Mouse (Mus musculus): ENCODE data around the gene Ube2v1. TPM values are rescaled to one million over a fixed set of nuclear protein-coding genes. Genes with fewer than 3 reads are reported as not detected.
A peak's percentile ranks its signal among the peaks of the same experiment; 100 is the strongest.

Gene Ube2v1
- polyA plus RNA-seq, 1 experiment from 2014 or later: 122 TPM

- Histone ChIP-seq H3K36me3 (replicated peaks; ENCODE audit: insufficient read depth, low read length) (no peaks in the 10 kb centered on the region), H3K4me3 (ENCODE audit: low read depth, low read length) (no peak overlapping the region), H3K4me1 (ENCODE audit: insufficient read depth) (0 out of 2 replicates have a peak, but pooled peaks cover 4% of the 10 kb centered on the region), H3K27me3 (ENCODE audit: insufficient read depth, low read length) (0 out of 2 replicates have a peak, but pooled peaks cover 2% of the 10 kb centered on the region), H3K9ac (replicated peaks) (no peak overlapping the region), H3K9me3 (ENCODE audit: low read length) (no peaks in the 10 kb centered on the region), H3K4me2 (ENCODE audit: low read depth, low read length) (no peak overlapping the region), H3K27ac (ENCODE audit: low read depth) (no peak overlapping the region)
- no peak for ATAC-seq
- DNase-seq: no peak
- 70% methylated on average over 8 of the region's 8 CpGs for WGBS (ENCODE audit: insufficient replicate concordance)
- TF ChIP-seq CTCF (IDR thresholded peaks at IDR 0.05; ENCODE audit: low read depth): no peak
Measured at GRCm38 (mm10) chr2:167600481-167600995, 31.4 kb downstream of the Ube2v1 start.

- Histone ChIP-seq H3K27ac (ENCODE audit: low read depth) (no peak overlapping the region), H3K4me3 (ENCODE audit: low read depth, low read length) (no peak overlapping the region)
Measured at GRCm38 (mm10) chr2:167599917-167600316, 32.0 kb downstream of the Ube2v1 start.

GRCm38 (mm10) chr2:167599195-167599594 is 32.7 kb downstream of the Ube2v1 start:
- Histone ChIP-seq H3K36me3 (replicated peaks; ENCODE audit: insufficient read depth, low read length) (no peaks in the 10 kb centered on the region), H3K9ac (replicated peaks) (no peak overlapping the region), H3K4me2 (ENCODE audit: low read depth, low read length) (no peak overlapping the region), H3K4me3 (ENCODE audit: low read depth, low read length) (no peak overlapping the region), H3K9me3 (ENCODE audit: low read length) (no peaks in the 10 kb centered on the region), H3K4me1 (ENCODE audit: insufficient read depth) (0 out of 2 replicates have a peak, but pooled peaks cover 4% of the 10 kb centered on the region), H3K27ac (ENCODE audit: low read depth) (no peak overlapping the region), H3K27me3 (ENCODE audit: insufficient read depth, low read length) (0 out of 2 replicates have a peak, but pooled peaks cover 2% of the 10 kb centered on the region)
- no peak for DNase-seq
- no peak for TF ChIP-seq CTCF (IDR thresholded peaks at IDR 0.05; ENCODE audit: low read depth)
- ATAC-seq: no peak
- 67% methylated on average over 5 of the region's 5 CpGs for WGBS (ENCODE audit: insufficient replicate concordance)

More at GRCm38 (mm10) chr2:167599917-167600316, 32.0 kb downstream of the Ube2v1 start:
- H3K27me3 ChIP-seq (ENCODE audit: insufficient read depth, low read length): 0 out of 2 replicates have a peak, but pooled peaks cover 2% of the 10 kb centered on the region
- H3K4me2 ChIP-seq (ENCODE audit: low read depth, low read length): no peak overlapping the region
- DNase-seq (no peak), ATAC-seq (no peak)
- no peaks in the 10 kb centered on the region for H3K36me3 ChIP-seq (replicated peaks; ENCODE audit: insufficient read depth, low read length)
- H3K4me1 ChIP-seq (ENCODE audit: insufficient read depth): 0 out of 2 replicates have a peak, but pooled peaks cover 4% of the 10 kb centered on the region
- 68% methylated on average over 6 of the region's 6 CpGs for WGBS (ENCODE audit: insufficient replicate concordance)
- H3K9me3 ChIP-seq (ENCODE audit: low read length): no peaks in the 10 kb centered on the region
- no peak for TF ChIP-seq CTCF (IDR thresholded peaks at IDR 0.05; ENCODE audit: low read depth)
- no peak for TF ChIP-seq EP300 (IDR thresholded peaks at IDR 0.05; ENCODE audit: low read depth)
- no peak overlapping the region for H3K9ac ChIP-seq (replicated peaks)

GRCm38 (mm10) chr2:167597492-167598186 is 34.3 kb downstream of the Ube2v1 start:
- Histone ChIP-seq H3K4me2 (ENCODE audit: low read depth, low read length) (no peak overlapping the region), H3K9ac (replicated peaks) (no peak overlapping the region), H3K36me3 (replicated peaks; ENCODE audit: insufficient read depth, low read length) (no peaks in the 10 kb centered on the region), H3K4me3 (ENCODE audit: low read depth, low read length) (no peak overlapping the region), H3K9me3 (ENCODE audit: low read length) (no peaks in the 10 kb centered on the region), H3K27ac (ENCODE audit: low read depth) (peak overlapping the region; percentile 1; the same call in 1 of the 2 replicates), H3K4me1 (ENCODE audit: insufficient read depth) (0 out of 2 replicates have a peak, but pooled peaks cover 4% of the 10 kb centered on the region), H3K27me3 (ENCODE audit: insufficient read depth, low read length) (0 out of 2 replicates have a peak, but pooled peaks cover 2% of the 10 kb centered on the region)
- ATAC-seq (no peak), DNase-seq (no peak)
- no peak for TF ChIP-seq CTCF (IDR thresholded peaks at IDR 0.05; ENCODE audit: low read depth)
- TF ChIP-seq EP300 (IDR thresholded peaks at IDR 0.05; ENCODE audit: low read depth): no peak
- WGBS (ENCODE audit: insufficient replicate concordance): 48% methylated on average over 38 of the region's 40 CpGs

- no peak overlapping the region for H3K4me3 ChIP-seq (ENCODE audit: low read depth, low read length)
- H3K9ac ChIP-seq (replicated peaks): no peak overlapping the region
- ATAC-seq: no peak
Measured at GRCm38 (mm10) chr2:167596726-167597491, 35.0 kb downstream of the Ube2v1 start.

GRCm38 (mm10) chr2:167596262-167596661 is 35.6 kb downstream of the Ube2v1 start:
- Histone ChIP-seq H3K36me3 (replicated peaks; ENCODE audit: insufficient read depth, low read length) (no peaks in the 10 kb centered on the region), H3K27ac (ENCODE audit: low read depth) (peak overlapping the region; percentile 55; the same call in 1 of the 2 replicates), H3K4me1 (ENCODE audit: insufficient read depth) (0 out of 2 replicates have a peak, but pooled peaks cover 4% of the 10 kb centered on the region), H3K4me2 (ENCODE audit: low read depth, low read length) (no peak overlapping the region), H3K27me3 (ENCODE audit: insufficient read depth, low read length) (0 out of 2 replicates have a peak, but pooled peaks cover 2% of the 10 kb centered on the region), H3K9ac (replicated peaks) (no peak overlapping the region), H3K9me3 (ENCODE audit: low read length) (no peaks in the 10 kb centered on the region), H3K4me3 (ENCODE audit: low read depth, low read length) (no peak overlapping the region)
- DNase-seq (no peak), ATAC-seq (no peak)
- TF ChIP-seq EP300 (IDR thresholded peaks at IDR 0.05; ENCODE audit: low read depth): no peak
- no peak for TF ChIP-seq CTCF (IDR thresholded peaks at IDR 0.05; ENCODE audit: low read depth)
- WGBS (ENCODE audit: insufficient replicate concordance): 36% methylated on average over 3 of the region's 4 CpGs

More at GRCm38 (mm10) chr2:167596726-167597491, 35.0 kb downstream of the Ube2v1 start:
- Histone ChIP-seq H3K27me3 (ENCODE audit: insufficient read depth, low read length) (0 out of 2 replicates have a peak, but pooled peaks cover 2% of the 10 kb centered on the region), H3K27ac (ENCODE audit: low read depth) (peak overlapping the region; percentile 1; the same call in 1 of the 2 replicates), H3K9me3 (ENCODE audit: low read length) (no peaks in the 10 kb centered on the region), H3K36me3 (replicated peaks; ENCODE audit: insufficient read depth, low read length) (no peaks in the 10 kb centered on the region), H3K4me2 (ENCODE audit: low read depth, low read length) (no peak overlapping the region), H3K4me1 (ENCODE audit: insufficient read depth) (0 out of 2 replicates have a peak, but pooled peaks cover 4% of the 10 kb centered on the region)
- DNase-seq: no peak
- TF ChIP-seq CTCF (IDR thresholded peaks at IDR 0.05; ENCODE audit: low read depth) (no peak), EP300 (IDR thresholded peaks at IDR 0.05; ENCODE audit: low read depth) (no peak)
- WGBS (ENCODE audit: insufficient replicate concordance): 57% methylated on average over 27 of the region's 27 CpGs
